ENCODE assay signal across 8 mouse cellular contexts in the genomic region with DNA sequence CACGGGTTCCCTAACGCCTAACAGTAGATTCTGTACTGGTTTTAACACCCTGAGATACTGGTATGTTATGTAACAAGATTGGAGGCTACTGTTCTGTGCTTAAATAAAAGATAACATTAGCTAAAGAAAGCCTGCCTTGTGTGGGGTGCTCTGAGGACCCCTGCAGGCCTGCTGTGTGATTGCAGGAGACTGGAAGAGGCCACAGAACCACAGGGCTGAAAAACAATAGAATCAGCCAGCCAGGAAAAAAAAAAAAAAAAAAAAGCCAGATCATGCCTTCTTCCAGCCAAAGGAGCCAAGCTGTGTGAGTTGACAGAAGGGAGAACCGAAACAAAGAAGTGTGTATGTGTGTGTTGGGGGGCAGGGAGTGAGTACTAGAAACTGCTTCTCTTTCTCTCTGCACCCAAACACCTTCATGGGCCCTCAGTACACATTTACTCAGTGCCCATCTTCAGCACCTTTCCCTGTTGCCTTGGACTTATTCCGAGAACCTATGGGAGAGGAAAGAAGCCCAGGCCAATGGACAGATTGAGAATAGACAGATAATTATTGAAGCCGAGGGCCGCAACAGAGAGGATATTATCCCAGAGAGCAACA. TPM values are rescaled to one million over a fixed set of nuclear protein-coding genes. Genes with fewer than 3 reads are reported as not detected.
A peak's percentile ranks its signal among the peaks of the same experiment; 100 is the strongest.
DNase-seq lines count a peak whose midpoint lies in the region; ATAC-seq lines count a peak whose summit lies in the region.

No protein-coding gene starts in this region.

- H3K9ac ChIP-seq in kidney, embryonic 14.5 days (ENCODE audit: low read depth, low read length), result no peak overlapping the region
- no peak overlapping the region for H3K9ac ChIP-seq in forebrain, embryonic 14.5 days (ENCODE audit: low read length)

- H3K27me3 ChIP-seq in kidney, embryonic 14.5 days (ENCODE audit: control insufficient read depth, insufficient read depth, low read length), result no peaks in the 10 kb centered on the region
- H3K27me3 ChIP-seq in forebrain, embryonic 14.5 days (replicated peaks; ENCODE audit: control insufficient read depth, insufficient read depth, low read length), result no peaks in the 10 kb centered on the region

- H3K36me3 ChIP-seq in kidney, embryonic 14.5 days (ENCODE audit: control insufficient read depth, insufficient read depth, low read length), result no peaks in the 10 kb centered on the region
- no peaks in the 10 kb centered on the region for H3K36me3 ChIP-seq in forebrain, embryonic 14.5 days (ENCODE audit: control insufficient read depth, insufficient read depth, low read length)

- intact Hi-C loops in heart, postnatal 25 days (cut with DNase I), result loop anchor here (10.0 kb wide), 1 partner anchor 101 kb away; no protein-coding TSS in a partner anchor

- no peaks in the 10 kb centered on the region for H3K9me3 ChIP-seq in kidney, embryonic 14.5 days (ENCODE audit: control insufficient read depth, low read length)
- no peaks in the 10 kb centered on the region for H3K9me3 ChIP-seq in forebrain, embryonic 14.5 days (replicated peaks; ENCODE audit: control insufficient read depth, low read length)

- ATAC-seq in kidney, embryonic 14.5 days (ENCODE audit: low FRiP score, low TSS enrichment), result no peak
- no peak for ATAC-seq in forebrain, embryonic 14.5 days
- ATAC-seq in megakaryocyte, adult 5-6 weeks (ENCODE audit: poor library complexity, severe bottlenecking), result peak; percentile 64

- peak; percentile 61 for DNase-seq in kidney, adult 18-20 months
- DNase-seq in cerebellum, adult 11 months, result peak; percentile 69
- DNase-seq in forebrain, embryonic 14.5 days (ENCODE audit: low spot score), result peak; percentile 85
- DNase-seq in heart, postnatal 25 days (ENCODE audit: low spot score), result peak; percentile 27
- peak; percentile 47 to 80 for DNase-seq in layer of hippocampus, postnatal 14 days (ENCODE audit: low spot score in 2 of 2)
- peak; percentile 39 for DNase-seq in right cerebral cortex, postnatal 4 days

- no peak overlapping the region for H3K27ac ChIP-seq in kidney, embryonic 14.5 days (ENCODE audit: low read depth, low read length)
- no peak overlapping the region for H3K27ac ChIP-seq in forebrain, embryonic 14.5 days (ENCODE audit: low read depth, low read length)

- WGBS in kidney, embryonic 14.5 days, result 44% methylated on average over 6 of the region's 6 CpGs
- 28% methylated on average over 6 of the region's 6 CpGs for WGBS in forebrain, embryonic 14.5 days

- H3K4me1 ChIP-seq in kidney, embryonic 14.5 days (ENCODE audit: control insufficient read depth, insufficient read depth, low read length), result peaks cover 25% of the 10 kb centered on the region
- peaks cover 10% of the 10 kb centered on the region for H3K4me1 ChIP-seq in forebrain, embryonic 14.5 days (ENCODE audit: control insufficient read depth, insufficient read depth, low read length)

- no peak overlapping the region for H3K4me3 ChIP-seq in kidney, embryonic 14.5 days (ENCODE audit: low read length)
- no peak overlapping the region for H3K4me3 ChIP-seq in forebrain, embryonic 14.5 days (ENCODE audit: low read depth, low read length)

- H3K4me2 ChIP-seq in kidney, embryonic 14.5 days (replicated peaks; ENCODE audit: low read depth, low read length), result no peak overlapping the region
- H3K4me2 ChIP-seq in forebrain, embryonic 14.5 days (ENCODE audit: low read length), result no peak overlapping the region

RNA-seq across cellular contexts. Expression of a gene that starts 2.2 kb away (rescaled TPM):
- 7.9 and 9.1 TPM in 2 replicates for polyA plus RNA-seq in kidney, embryonic 14.5 days (2014; fragmentation: Nextera tagmentation; extraction: Ambion mirVana)
- polyA plus RNA-seq in forebrain, embryonic 14.5 days (2014; fragmentation: Nextera tagmentation; extraction: Ambion mirVana), result 6.0 and 7.0 TPM in 2 replicates
- total RNA-seq in heart, postnatal 25 days (2021), result 10 to 100 TPM; 16.2 to 35.4 TPM
- total RNA-seq in layer of hippocampus, postnatal 14 days (2021), result 10 to 100 TPM; 20.5 to 21.9 TPM
- 6.7 and 7.5 TPM in 2 replicates for total RNA-seq in megakaryocyte, adult 5-6 weeks (2015)
- total RNA-seq in megakaryocyte, adult 5-6 weeks (2017), result 5.6 and 6.9 TPM in 2 replicates

Comparison
In these comparisons a context has a peak if more than half of its experiments do, and no peak if none do; other contexts are left out.
1. DNase-seq: peak in every context shown above with its lines; median percentile 85 in forebrain, embryonic 14.5 days; 69 in cerebellum, adult 11 months; 64 in layer of hippocampus, postnatal 14 days; 61 in kidney, adult 18-20 months; 39 in right cerebral cortex, postnatal 4 days; 27 in heart, postnatal 25 days.